Comparison of ENCODE assay signal across 8 mouse cellular contexts in the genomic region with DNA sequence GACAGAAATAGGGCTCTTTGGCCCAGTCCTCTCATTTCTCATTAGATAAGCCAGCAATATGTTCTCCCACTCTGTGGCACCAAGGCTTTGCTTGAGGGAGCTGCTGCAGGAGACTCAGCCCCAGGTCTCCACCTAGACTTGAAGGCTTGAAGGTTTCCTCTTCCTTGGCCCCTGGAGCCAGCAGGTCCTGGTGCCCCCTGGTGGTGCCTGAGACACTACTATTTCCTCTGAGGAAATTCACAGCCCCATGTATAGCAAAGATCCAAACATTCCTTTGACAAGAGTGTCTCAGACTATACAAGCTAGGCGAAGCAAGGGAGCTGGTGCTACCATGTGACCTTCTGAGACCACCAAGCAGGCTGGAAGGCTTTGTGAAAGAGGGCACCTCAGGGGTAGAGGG. TPM values are rescaled to one million over a fixed set of nuclear protein-coding genes. Genes with fewer than 3 reads are reported as not detected.
DNase-seq lines count a peak whose midpoint lies in the region; ATAC-seq and TF ChIP-seq lines count a peak whose summit lies in the region.

No protein-coding gene starts in this region.

- TF ChIP-seq CTCF in gastrocnemius, adult 2 months (IDR thresholded peaks at IDR 0.05) = peak; percentile 72
- peak; percentile 61 for TF ChIP-seq CTCF in forebrain, postnatal 0 days (IDR thresholded peaks at IDR 0.05; ENCODE audit: low read depth)

- H3K4me3 ChIP-seq in gastrocnemius, adult 2 months = no peak overlapping the region
- H3K4me3 ChIP-seq in forebrain, postnatal 0 days (ENCODE audit: low read depth, low read length) = no peak overlapping the region

- no peaks in the 10 kb centered on the region for H3K36me3 ChIP-seq in forebrain, postnatal 0 days (ENCODE audit: insufficient read depth)

- no peaks in the 10 kb centered on the region for H3K9me3 ChIP-seq in forebrain, postnatal 0 days (ENCODE audit: low read length)

- WGBS in forebrain, postnatal 0 days = 23% methylated on average over 1 of the region's 1 CpGs

- no peak overlapping the region for H3K9ac ChIP-seq in forebrain, postnatal 0 days

- no peaks in the 10 kb centered on the region for H3K4me1 ChIP-seq in forebrain, postnatal 0 days (ENCODE audit: insufficient read depth)

- no peak for ATAC-seq in forebrain, postnatal 0 days

- no peak overlapping the region for H3K27ac ChIP-seq in gastrocnemius, adult 2 months
- no peak overlapping the region for H3K27ac ChIP-seq in forebrain, postnatal 0 days (ENCODE audit: low read depth, low read length)

- DNase-seq in gastrocnemius, adult 2 months = peak; percentile 44
- DNase-seq in gastrocnemius, adult 8-10 months (ENCODE audit: low spot score in 2 of 2) = no peak
- DNase-seq in A20 (ENCODE audit: low read depth, low spot score) = peak; percentile 49
- peak; percentile 54 to 82 for DNase-seq in adrenal gland, adult (ENCODE audit: inconsistent age in 2 of 2, low spot score in 1 of 2)
- peak; percentile 11 for DNase-seq in forebrain, postnatal 0 days
- DNase-seq in kidney, postnatal 36 days = peak; percentile 51 to 87
- DNase-seq in mesoderm, embryonic 11.5 days (ENCODE audit: low read depth, low spot score) = peak; percentile 64
- DNase-seq in thymus, postnatal 10 days (ENCODE audit: low spot score in 2 of 2) = peak; percentile 31 to 72

- intact Hi-C loops in gastrocnemius, adult 2 months (cut with DNase I) = loop anchor here (5.0 kb wide), 2 partner anchors 206 to 256 kb away; no protein-coding TSS in a partner anchor

- no peaks in the 10 kb centered on the region for H3K27me3 ChIP-seq in forebrain, postnatal 0 days (ENCODE audit: insufficient read depth, low read length)

- H3K4me2 ChIP-seq in forebrain, postnatal 0 days (ENCODE audit: low read depth) = no peak overlapping the region

RNA-seq across cellular contexts. Expression of a gene that starts 22.2 kb away (rescaled TPM):
- 100 to 1,000 TPM in 1 of 2 experiments, 10 to 100 TPM in 1; 97.4 to 101 TPM for total RNA-seq in gastrocnemius, adult 2 months (2021)
- 100 to 1,000 TPM; 104 to 131 (median 119) TPM for total RNA-seq in gastrocnemius, adult 8-10 months (2022)
- total RNA-seq in forebrain, postnatal 0 days (2014; rRNA removed) = 269 and 276 TPM in 2 replicates
- 379 and 380 TPM in 2 replicates for polyA plus RNA-seq in forebrain, postnatal 0 days (2015; fragmentation: Nextera tagmentation; extraction: Ambion mirVana)

RNA-seq across cellular contexts. Expression of a gene that starts 31.1 kb away (rescaled TPM):
- 10 to 100 TPM; 50.2 to 51.4 TPM for total RNA-seq in gastrocnemius, adult 2 months (2021)
- total RNA-seq in gastrocnemius, adult 8-10 months (2022) = 10 to 100 TPM; 51.7 to 56.6 (median 52.0) TPM
- total RNA-seq in forebrain, postnatal 0 days (2014; rRNA removed) = 160 and 185 TPM in 2 replicates
- polyA plus RNA-seq in forebrain, postnatal 0 days (2015; fragmentation: Nextera tagmentation; extraction: Ambion mirVana) = 123 and 140 TPM in 2 replicates

Comparison
In these comparisons a context has a peak if more than half of its experiments do, and no peak if none do; other contexts are left out.
1. DNase-seq: peak in gastrocnemius, adult 2 months (single experiment), A20 (single experiment), adrenal gland, adult (2 of 2), forebrain, postnatal 0 days (single experiment), kidney, postnatal 36 days (2 of 2), mesoderm, embryonic 11.5 days (single experiment) and thymus, postnatal 10 days (2 of 2); none in gastrocnemius, adult 8-10 months (0 of 2).